Comparison of ENCODE assay signal across 16 mouse cellular contexts in genomic region chr11:19109055-19109454, GRCm38 (mm10).
"Had no signal": no experiment of that assay in that cellular context is flagged by ENCODE, and none has a peak within 500 bp of the region (broad histone marks: within the 10 kb centered on the region; RNA-seq: fewer than 3 reads in every experiment).

No protein-coding gene starts in this region.

- H3K9ac ChIP-seq: lung, embryonic 14.5 days; midbrain, embryonic 13.5 days; neural tube, embryonic 13.5 days; neural tube, embryonic 15.5 days had no signal

- H3K36me3 ChIP-seq: midbrain, embryonic 10.5 days; midbrain, embryonic 13.5 days; neural tube, embryonic 13.5 days; neural tube, embryonic 15.5 days had no signal

- H3K4me2 ChIP-seq: lung, embryonic 14.5 days; midbrain, embryonic 13.5 days; neural tube, embryonic 13.5 days; neural tube, embryonic 15.5 days had no signal

- H3K27ac ChIP-seq: midbrain, embryonic 10.5 days; midbrain, embryonic 13.5 days; neural tube, embryonic 13.5 days; neural tube, embryonic 15.5 days had no signal

- H3K4me1 ChIP-seq: neural tube, embryonic 15.5 days had no signal

- H3K9me3 ChIP-seq: midbrain, embryonic 10.5 days; midbrain, embryonic 13.5 days; neural tube, embryonic 13.5 days; neural tube, embryonic 15.5 days had no signal

- ATAC-seq: midbrain, embryonic 13.5 days; midbrain, embryonic 16.5 days had no signal

- DNase-seq: lung, embryonic 14.5 days; lung, postnatal 4 days; retina, postnatal 1 day; right cerebral cortex, adult 18-20 months; right cerebral cortex, postnatal 25 days; right cerebral cortex, postnatal 4 days; spleen, adult 18-20 months; thymus, adult 18-20 months; thymus, postnatal 14 days; thymus, postnatal 36 days had no signal

- H3K4me3 ChIP-seq: midbrain, embryonic 10.5 days; midbrain, embryonic 13.5 days; myocyte; neural tube, embryonic 13.5 days; neural tube, embryonic 15.5 days had no signal

- H3K27me3 ChIP-seq: neural tube, embryonic 13.5 days; neural tube, embryonic 15.5 days had no signal
